Mouse (Mus musculus) erythroblast, embryonic 14.5 days (primary cell): ENCODE data around the gene Gm10638.

ENCODE experiments used
- GATA1 ChIP-seq: IDR thresholded peaks from 2 replicates; pipeline ENCODE4 v1.6.1; 2012; ENCODE audit warnings: low read length, inconsistent platforms, mixed read lengths
- TAL1 ChIP-seq: IDR thresholded peaks from 3 replicates; pipeline ENCODE4 v1.6.1; 2012; ENCODE audit warnings: low read length, inconsistent platforms, mixed read lengths

- TF ChIP-seq GATA1 = no peak
- TF ChIP-seq TAL1 = no peak
Measured at GRCm38 (mm10) chr8:86746511-86746910, 1.0 kb downstream of the Gm10638 start.
